Mouse (Mus musculus): ENCODE data around the gene Hpn.

Gene Hpn

DNA sequence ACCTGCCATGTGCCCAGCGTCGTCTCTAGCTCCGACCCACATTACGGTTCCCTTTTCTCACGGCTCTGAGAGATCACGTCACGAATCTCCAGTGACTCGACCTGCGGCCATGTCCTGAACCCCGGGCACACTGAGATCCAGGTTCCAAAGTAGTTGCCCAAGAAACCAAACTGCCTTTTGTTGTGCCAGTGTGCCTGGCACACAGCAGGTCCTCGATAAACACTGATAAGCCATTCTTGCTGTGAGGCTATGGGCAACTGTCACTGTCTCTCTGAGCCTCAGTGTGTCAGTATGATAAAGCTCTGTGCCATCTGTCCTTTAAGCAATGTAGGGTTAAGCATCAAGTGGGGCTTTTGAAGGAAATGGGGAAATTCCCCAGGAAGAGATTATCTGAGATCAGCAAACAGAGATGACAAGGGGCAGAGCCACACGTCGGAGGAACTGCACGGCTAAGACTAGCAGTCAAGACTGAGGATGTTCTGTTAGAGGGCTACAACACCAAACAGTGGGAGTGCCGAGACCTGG, 4.2 kb downstream of the Hpn start:
- DNase-seq (ENCODE audit: low spot score in 2 of 2): no peak

DNA sequence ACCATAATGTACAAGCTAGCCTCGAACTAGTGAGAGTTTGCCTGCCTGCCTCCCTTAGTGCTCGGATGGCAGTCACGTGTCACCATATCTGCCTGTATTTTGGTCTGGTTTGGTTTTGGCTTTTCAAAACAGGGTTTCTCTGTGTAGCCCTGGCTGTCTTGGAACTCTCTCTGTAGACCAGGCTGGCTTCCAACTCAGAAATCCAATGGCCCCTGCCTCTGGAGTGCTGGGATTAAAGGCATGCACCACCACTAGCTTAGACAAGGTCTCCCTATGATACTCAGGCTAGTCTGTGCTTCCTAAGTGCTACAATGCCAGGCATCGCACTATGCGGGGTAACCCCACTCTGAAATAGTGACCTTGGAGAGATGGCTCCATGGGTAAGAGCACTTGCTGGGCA, 5.3 kb downstream of the Hpn start:
- no peak for DNase-seq (ENCODE audit: low spot score in 2 of 2)

DNA sequence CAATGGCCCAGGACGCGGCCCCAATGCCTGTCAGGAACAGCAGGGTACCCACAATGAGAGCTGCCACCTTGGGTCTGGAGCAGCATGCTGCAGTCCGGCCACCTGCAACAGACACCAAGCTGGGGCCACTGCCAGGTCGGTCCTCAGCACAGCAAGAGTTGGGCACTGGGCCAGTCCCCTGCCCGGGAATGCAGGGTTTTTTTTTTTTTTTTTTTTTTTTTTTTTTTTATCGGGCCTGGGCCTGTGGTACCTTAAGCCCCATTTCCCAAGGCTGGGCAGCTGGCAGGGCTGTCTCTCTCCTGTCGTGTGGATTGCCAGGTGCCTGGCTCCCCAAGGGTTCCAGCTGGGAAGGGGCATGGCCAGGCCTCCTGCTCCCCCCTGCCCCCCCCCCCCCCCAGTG, 6.0 kb downstream of the Hpn start:
- DNase-seq (ENCODE audit: low spot score in 2 of 2): no peak

DNA sequence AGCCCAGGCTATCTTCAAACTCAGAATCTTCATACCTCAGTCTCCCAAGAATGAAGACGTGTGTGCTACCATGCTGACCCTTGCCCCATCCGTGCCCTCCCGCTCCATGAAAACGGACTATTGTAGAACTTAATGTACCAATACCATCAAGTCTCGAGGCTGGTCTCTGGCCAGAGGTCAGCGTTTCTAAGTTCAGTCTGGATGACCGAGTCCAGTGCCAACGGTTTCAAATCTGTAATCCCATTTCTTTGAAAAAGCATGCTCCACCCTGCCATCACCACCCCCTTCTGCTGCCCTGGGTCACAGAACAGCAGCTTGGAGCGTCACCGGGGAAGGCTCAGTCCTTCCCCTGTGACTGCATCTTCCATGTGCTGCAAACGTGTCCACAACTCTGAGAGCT, 7.3 kb downstream of the Hpn start:
- DNase-seq (ENCODE audit: low spot score in 2 of 2): no peak

DNA sequence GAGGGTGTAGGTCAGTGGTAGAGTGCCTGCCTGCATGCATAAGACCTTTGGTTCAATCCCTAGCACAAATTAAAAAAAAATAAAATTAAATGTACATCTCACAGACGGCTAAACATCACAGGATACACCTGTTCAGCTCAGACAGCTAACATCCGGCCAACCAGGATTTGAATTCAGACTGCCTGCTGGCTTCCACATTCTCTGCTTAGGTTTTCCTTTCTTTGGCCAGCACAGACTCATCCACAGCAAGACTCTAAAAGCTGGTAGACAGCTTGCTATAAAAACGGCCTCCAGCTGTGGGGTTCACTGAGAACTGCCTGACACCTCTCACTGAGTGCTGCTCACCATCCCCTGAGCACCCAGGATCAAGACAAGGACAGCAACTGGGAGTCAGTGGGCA, 8.9 kb downstream of the Hpn start:
- DNase-seq (ENCODE audit: low spot score in 2 of 2): no peak

DNA sequence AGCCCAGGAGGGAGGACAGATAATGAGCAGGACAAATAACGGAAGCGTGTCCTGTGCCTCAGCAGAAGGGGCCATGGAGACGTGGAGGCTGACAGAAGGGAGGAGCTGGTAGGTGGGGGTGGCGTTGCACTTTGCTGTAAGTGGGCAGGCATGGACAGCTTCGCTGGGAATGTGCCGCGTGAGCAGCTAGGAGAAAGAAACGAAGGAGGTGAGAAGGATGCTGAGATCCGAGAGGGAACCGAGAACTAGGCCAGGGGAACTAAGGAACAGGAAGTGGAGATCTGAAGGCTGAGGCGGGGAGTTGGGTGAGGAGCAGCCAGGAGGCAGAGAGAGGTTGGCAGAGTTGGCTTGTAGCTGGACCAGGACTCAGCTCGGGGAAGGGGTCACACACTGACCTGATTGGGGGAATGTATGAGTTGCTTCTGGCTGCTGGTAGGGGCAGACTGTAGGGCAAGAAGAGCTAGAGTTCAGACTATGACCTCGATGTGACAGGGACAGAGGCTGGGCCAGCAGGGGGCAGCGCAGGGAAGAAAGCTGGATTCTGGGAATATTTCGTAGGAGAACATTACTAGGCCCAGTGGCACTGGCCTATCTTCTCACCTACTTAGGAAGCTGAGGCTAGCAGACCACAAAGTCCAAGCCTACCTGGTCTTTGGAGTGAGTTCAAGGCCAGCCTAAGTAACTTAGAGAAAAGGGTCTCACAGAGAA, 9.9 kb downstream of the Hpn start:
- DNase-seq (ENCODE audit: low spot score in 2 of 2): no peak

DNA sequence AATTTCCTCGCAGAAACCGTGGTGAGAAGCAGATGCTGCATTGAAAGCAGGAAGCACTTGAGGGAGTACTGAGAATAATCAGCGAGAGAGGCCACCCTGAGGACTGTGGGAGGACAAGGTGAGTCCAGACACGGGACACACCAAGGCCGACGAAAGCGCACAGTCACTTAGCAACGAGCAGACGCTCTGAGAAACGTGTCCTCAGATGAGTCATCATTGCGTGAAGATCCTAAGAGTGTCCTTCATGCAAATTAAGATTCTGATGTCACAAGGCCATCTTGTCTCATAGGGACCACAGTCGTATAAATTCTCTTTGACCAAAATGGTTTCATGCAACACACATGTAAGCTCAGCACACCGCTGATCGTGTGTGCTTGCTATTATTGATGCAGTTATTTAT, 14.3 kb downstream of the Hpn start:
- no peak for DNase-seq (ENCODE audit: low spot score in 2 of 2)

DNA sequence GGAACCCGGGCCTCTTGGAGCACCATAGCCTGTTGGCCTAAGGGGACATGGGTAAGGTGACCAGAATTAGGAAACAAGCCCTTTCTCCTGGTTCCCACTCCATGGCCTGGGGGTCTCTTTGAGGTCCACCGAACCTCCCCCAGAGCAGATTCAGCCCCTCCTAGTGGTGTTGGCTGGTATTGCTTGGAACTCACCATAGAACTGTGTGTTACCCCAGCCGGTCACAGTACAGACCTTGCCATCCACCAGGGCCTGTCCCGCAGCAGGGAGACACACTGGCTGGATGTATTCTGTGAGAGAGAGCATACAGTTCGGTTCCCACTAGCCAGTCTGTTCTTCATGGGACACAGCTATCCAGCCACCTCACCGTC, 15.5 kb downstream of the Hpn start:
- DNase-seq (ENCODE audit: low spot score in 2 of 2): no peak

DNA sequence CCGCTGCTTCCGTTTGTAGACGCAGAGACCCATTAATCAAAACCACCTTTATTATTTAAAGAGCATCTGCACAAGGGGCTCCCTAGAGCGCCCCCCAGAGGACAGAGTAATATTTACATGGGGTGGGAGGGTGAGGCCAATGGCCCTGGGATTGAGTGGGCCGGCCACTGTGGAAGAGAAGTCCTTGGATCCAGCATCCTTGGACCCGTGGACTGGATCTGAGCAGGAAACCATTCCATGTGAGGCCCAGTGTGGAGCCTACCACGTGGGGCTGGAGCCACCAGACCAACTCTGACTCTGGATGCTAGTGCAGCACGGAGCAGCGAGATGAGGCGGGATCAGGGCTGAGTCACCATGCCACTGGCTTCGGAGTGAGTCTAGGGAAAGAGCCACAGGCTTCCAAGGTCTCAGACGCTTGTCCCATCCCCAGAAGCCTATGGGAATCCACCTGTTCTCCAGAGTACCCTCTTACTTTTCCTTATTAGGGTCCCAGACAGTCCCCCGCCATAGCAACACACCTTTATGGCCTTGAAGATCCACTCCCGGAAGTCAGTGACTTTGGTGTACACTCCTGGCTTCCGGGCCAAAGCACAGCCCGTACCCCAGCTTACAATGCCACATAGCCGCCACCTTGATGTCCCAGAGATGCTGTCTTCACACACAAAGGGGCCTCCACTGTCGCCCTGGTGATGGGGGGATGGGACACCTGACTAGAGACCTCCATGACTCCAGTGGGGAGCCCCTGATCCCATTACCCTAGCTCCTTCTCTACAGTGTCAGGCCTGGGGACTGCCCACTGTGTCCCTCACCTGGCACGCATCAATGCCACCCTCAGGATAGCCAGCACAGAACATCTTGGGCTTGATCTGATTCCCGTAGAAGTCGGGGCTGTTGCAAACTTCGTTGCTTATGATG, 16.1 kb downstream of the Hpn start:
- no peak for DNase-seq (ENCODE audit: low spot score in 2 of 2)

DNA sequence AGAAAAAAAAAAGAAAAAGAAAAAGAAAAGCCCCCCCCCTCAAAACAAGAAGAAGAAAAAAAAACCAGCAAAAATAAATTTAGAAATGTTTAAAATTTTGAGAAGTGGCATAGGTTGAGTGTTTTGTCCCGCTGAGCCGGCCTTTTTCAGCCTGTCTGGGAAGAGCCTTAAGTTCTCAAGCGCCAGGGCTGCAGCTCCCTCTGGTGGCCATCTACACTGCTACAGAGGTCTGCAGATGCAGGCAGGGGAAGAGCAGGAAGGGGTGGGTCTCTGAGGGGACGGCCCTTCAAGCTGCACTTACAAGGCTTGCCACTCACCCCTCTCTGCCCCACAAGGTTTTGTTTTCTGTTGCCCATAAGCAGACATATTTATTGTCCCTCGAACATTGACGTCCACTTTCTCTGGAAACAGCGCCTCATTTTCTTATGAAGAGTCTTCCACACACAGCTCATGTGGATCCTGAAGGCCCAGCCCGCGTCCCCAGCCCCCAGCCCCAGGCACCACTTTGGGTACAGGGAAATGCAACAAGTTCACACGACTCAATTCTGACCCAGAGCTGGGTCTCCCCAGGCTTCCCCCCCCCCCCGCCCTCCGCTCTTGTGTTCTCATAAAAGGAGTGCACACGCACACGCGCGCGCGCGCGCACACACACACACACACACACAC, 17.4 kb downstream of the Hpn start:
- peak; percentile 87 to 93 for DNase-seq (ENCODE audit: low spot score in 2 of 2)

DNA sequence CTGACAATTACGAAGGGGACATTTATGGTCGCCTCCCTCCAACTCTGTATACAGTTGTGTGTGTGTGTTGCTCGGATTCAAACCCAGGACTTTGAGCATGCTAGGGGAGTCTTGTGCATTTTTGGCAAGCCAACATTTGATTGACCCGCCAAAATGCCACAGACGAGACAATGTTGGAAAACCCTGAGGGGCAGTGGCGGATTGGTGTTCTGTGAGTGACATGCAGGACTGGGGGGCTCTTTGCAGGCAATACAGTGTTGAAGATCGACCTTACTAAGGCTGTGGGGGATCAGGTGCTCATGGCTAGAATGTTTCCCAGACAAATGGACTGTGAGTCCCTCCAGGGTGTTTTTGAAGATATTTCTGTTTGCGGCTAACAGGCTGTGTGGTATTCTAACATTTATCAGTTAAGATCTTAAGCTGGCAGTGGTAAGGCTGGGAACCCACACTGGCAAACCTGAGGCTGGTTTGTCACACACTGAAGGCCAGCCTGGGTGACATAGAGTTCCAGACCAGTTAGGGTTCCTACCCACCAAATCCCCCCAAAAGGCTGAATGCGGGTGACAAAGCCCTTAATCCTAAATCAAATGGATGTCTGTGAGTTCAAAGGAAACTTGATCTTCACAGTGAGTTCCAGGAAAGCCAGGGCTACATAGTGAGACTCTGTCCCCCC, 18.1 kb downstream of the Hpn start:
- DNase-seq (ENCODE audit: low spot score in 2 of 2): no peak

DNA sequence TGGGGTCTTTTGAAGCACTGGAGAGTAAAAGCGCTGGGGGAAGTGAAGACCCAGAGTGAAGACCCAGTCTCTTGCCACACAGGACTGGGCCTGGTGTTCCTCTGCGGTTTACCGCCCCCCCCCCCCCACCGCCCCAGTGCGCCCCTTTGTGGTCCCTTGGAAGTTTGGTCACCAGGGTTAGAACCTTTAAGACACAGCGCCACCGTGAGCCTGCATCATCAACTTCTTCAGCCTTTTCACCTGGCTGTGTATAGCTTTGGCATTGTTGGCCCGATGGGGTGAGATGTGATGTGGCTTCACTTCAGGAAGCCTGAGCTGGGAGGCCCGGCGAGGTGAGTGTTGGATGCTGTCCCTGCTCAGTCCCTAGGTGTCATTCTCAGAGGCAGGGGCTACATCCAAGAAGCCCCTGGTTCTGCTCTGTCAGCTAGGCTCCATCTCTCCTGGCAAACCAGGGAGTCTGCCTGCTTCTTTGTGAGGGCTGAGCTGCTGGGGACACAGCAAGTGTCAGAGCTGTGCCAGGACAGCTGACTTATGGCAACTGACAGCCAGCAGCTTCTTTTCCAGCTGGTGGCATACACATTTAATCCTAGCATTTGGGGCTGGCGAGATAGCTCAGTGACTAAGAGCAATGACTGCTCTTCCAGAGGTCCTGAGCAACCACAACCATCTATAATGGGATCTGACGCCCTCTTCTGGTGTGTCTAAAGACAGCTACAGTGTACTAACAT, 20.2 kb downstream of the Hpn start:
- no peak for DNase-seq (ENCODE audit: low spot score in 2 of 2)

DNA sequence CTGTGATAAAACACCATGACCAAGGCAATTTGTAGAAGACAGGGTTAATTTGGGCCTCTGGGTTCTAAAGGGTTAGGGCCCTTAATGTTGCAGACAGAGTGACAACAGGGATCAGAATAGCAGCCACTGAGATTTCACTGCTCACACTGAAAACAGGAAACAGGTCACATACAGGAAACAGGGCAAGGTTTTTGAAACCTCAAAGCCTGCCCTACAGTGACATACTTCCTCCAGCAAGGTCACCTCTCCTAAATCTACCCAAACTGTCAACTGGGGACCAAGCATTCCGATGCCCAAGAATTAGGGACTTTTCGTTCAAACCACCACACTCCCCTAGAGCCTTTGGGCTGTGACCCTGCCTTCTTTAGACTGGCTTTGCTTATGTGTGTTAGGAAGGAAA, 25.4 kb downstream of the Hpn start:
- DNase-seq (ENCODE audit: low spot score in 2 of 2): no peak

DNA sequence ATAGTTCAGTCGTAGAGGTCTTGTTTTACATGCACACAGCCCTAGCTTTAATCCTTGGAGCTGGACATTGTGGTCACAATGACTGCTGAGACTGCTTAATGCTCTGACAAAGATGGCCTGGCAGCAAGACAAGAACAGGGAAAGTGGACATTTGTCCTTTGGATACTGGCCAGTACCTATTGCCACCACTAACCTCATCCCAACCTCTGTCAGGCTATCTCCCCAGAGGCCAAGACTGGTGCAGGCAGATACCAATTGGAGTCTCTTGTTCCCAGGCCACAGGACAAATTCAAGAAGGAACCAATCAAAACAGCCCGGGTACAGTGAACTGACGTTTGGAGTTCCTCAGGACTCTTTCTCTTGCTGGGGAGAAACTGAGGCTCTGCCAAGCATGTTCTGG, 26.9 kb downstream of the Hpn start:
- no peak for DNase-seq (ENCODE audit: low spot score in 2 of 2)

DNA sequence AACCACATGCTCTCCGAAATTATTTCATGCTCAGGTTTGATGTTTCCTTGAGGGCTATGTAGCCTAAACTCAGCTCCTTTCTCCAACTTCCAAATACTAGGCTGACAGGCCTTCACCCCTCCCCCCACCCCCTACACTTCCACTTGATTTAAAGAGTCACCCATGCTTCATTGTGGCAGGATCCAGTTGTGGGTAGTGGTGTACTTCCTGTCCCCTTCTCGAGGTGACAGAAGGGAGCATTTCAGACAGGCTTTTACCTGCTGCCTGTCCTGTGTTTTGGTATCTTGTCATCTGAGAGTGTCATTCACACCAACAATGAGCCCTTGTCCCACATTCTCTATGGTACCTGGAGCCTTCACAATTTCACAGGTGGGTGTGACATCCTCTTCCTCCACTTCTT, 27.8 kb downstream of the Hpn start:
- no peak for DNase-seq (ENCODE audit: low spot score in 2 of 2)

DNA sequence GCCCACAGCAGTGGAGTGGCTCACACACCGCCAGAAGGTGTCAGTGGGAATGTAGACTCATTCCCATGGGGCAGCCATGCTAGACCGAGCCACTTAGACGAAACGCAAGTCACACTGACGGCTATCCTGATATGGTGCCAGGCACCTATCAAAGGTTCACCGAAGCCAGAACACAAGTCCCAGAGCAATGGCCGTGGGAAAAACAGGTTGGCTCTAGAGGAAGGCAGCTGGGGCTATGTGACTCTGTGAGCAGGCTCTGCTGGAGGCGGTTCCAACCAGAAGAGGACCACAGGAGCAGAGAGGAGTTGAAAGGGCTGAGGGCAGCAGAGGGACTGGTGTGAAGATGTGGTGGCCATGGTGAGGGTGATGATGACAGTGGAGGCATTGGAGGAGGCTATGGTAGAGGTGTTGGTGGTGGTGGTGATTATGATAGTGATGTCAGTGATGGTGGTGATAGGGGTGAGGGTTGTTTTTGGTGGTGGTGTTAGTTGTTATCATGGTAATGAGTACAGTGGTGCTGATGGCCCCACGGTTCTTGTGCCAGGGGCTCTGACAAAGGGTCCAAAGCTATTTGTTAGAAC, 28.8 kb downstream of the Hpn start:
- DNase-seq (ENCODE audit: low spot score in 2 of 2): no peak

DNA sequence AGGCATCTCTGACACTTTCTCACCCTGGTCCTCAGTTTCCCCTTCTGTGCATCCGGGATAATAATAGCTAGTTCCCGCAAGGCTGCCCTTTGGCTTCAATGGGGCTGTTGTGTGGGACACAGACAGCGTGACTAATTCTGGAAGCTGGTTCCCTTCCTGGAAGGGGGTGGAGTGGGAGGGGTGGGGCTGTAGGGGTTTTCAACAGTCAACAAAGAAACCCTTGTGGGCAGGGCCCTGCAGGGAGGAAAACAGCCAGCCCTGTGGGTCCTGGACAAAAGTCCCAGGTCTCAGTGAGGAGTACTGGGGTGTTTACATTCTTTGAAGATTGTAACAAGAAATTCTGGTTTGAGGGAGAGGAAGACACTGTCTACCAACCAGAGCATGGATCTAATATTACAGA, 29.9 kb downstream of the Hpn start:
- DNase-seq (ENCODE audit: low spot score in 2 of 2): no peak

DNA sequence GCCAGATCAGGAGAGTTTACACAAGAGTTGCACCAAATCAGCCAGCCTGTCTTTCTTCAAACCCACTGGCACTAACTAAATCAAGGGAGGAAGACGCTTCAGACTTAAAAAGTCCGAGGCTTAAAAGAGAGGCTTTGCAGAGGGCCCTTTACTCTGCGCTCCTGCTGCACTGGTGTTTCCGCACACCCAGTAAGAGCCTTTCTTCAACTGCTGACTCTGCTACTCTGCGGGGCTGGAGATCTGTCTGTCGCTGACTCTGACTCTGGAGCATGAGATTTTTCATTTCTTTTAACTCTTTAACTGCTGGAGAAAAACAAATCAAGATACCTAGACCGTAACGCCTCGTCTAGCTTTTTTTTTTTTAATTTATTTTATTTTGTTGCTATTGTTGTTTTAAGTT, 30.9 kb downstream of the Hpn start:
- no peak for DNase-seq (ENCODE audit: low spot score in 2 of 2)

DNA sequence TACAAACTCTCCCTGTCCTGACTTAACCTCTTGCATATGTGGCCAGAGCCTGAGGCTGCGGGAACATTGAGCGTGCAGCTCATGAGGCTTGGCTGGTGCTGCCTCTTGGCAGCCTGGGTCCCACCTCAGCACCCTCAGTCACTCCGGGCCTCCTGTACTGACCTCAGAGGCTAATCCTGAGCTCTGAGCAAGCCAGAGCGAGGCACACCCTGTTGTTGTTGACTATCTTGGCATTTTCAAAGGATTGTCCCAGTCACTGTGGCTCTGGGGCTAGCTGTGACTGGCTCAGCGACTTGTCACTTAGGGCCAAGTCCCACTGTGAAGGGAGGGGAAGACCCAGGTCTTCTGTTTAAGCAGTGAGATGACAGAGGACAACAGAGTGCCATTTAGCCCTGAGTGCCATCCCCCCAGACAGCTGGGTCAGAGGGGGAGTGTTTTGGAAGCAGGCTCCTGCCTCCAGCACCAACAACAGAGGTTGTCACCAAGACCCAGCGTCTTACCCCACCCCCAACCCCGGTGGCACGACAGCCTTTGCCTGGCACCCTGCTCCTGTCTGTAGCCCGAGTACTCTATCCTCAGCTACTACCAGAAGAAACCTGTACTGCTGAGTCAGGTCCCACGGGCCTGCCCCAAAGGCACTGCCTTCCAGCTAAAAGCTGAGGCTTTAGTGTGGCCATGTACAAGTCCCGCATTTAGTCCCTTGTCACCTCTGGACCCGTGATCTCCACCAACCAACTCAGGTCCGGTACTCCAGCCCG, 32.1 kb downstream of the Hpn start:
- no peak for DNase-seq (ENCODE audit: low spot score in 2 of 2)

DNA sequence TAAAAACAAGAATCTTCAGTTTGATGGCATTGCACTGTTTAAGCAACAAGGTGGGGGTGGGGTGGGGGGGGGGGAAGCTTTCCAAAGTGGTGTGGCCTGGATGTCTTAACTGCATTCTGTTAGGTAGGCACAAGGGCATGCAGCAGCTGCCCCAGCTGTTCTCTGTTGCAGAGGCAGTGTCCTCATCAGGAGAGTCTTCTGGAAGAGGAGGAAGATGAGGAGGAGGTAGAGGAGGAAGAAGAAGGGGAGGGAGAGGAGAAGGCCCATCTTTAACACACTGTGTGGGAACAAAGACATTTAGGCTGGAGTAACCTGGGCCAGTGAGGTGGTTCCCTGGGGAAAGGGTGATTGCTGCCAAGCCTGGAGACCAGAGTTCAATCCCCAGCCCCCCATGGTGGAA, 33.0 kb downstream of the Hpn start:
- no peak for DNase-seq (ENCODE audit: low spot score in 2 of 2)
